Mouse (Mus musculus) embryonic fibroblast, embryonic 13.5 days (primary cell): ENCODE results near the gene Hoxa13.
A peak's percentile ranks its signal among the peaks of the same experiment; 100 is the strongest.

Experiments
- CTCF ChIP-seq: IDR thresholded peaks from 2 replicates; pipeline ENCODE4 v1.5.1; 2011; ENCODE audit warnings: mild to moderate bottlenecking, control low read depth, low read length, moderate library complexity, borderline replicate concordance; ENCODE audit not compliant: insufficient read depth
- POLR2A ChIP-seq: IDR thresholded peaks from 2 replicates; pipeline ENCODE4 v1.6.1; 2011; ENCODE audit warnings: low read depth, mild to moderate bottlenecking, control low read depth, low read length, moderate library complexity

GRCm38 (mm10) chr6:52221337-52221992 lies 39.2 kb downstream of the Hoxa13 start, which contains the start of gene Hoxa7:
- TF ChIP-seq CTCF: peak; percentile 70
- TF ChIP-seq POLR2A: peak; percentile 28; the same call in 1 of the 2 replicates
